Mouse (Mus musculus): ENCODE data around the gene Tbx5. TPM values are rescaled to one million over a fixed set of nuclear protein-coding genes. Genes with fewer than 3 reads are reported as not detected.

Gene Tbx5
- polyA plus RNA-seq, 1 experiment from 2014 or later = 0.74 TPM

DNA sequence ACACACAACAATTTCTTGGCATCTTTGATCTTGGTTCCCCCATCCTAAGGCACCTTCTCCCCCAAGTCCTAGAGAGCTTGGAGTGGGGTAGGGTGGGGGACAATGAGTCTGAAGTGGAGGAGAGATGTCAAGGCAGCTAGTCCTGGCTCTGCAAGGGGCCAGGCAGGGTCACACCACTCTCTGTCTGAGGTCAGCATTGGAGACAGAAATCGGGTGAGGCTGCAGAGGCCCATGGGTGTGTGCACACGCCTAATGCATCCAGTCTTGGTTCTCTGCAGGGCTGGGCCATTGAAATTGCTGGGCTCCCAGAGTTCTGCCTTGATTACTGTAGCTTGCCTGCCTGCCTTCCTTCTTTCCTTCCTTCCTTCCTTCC is 1.5 kb downstream of the Tbx5 start:
- H3K9ac ChIP-seq (replicated peaks; ENCODE audit: low read length) = no peak overlapping the region
- WGBS = 0% methylated on average over 2 of the region's 2 CpGs
- no peaks in the 10 kb centered on the region for H3K9me3 ChIP-seq (ENCODE audit: low read length)
- H3K4me2 ChIP-seq (replicated peaks; ENCODE audit: low read depth, low read length) = no peak overlapping the region
- H3K4me3 ChIP-seq (ENCODE audit: low read length) = no peak overlapping the region
- H3K36me3 ChIP-seq (ENCODE audit: insufficient read depth, low read length) = no peaks in the 10 kb centered on the region
- H3K4me1 ChIP-seq (ENCODE audit: insufficient read depth, low read length) = peaks cover 5% of the 10 kb centered on the region; the same call in 1 of the 2 replicates
- peaks cover 99% of the 10 kb centered on the region for H3K27me3 ChIP-seq (ENCODE audit: insufficient read depth, low read length)
- no peak for ATAC-seq (ENCODE audit: low FRiP score, low TSS enrichment)
- H3K27ac ChIP-seq (ENCODE audit: low read length) = no peak overlapping the region

DNA sequence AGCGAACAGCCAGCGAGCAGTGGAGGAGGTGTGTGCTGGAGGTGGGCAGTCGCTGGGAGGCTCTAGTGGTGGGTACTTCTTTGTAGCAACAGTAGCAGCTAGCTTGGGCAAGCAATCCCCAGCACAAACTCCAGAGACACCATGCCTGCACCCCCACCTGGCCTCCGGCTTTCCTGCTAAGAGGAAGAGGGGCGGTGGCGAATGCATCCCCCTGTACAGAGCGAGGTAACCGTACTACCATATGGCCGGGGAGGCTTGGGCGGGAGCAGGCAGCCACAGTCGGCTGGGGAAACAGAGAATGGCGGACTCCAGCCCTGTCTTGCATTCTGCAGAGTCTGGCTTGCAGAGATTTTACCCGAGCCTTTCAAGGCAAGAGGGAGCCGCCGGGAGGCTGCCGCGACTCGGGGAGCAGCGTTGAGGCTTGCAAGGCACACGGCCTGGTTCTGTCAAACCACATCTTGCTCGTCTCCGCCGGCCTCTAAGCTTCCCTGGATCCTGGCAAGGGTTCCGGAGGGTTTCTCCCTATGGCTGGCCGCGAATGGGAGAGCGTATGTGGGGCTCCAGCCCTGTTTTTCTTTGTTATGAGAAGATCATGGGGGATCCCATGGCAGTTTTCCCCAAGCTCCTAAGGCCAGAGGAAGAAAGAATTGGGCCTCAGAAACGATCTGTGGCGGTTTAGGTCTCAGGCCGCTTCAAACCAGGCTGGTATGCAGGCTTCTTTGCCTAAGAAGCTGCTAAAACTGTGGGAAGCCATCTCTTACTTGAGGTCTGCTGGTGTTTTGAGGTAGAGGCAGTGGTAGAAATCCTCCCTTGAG is 2.8 kb downstream of the Tbx5 start:
- Histone ChIP-seq H3K4me1 (ENCODE audit: insufficient read depth, low read length) (peaks cover 5% of the 10 kb centered on the region), H3K9ac (replicated peaks; ENCODE audit: low read length) (no peak overlapping the region), H3K27ac (ENCODE audit: low read length) (no peak overlapping the region), H3K4me2 (replicated peaks; ENCODE audit: low read depth, low read length) (no peak overlapping the region), H3K36me3 (ENCODE audit: insufficient read depth, low read length) (no peaks in the 10 kb centered on the region), H3K27me3 (ENCODE audit: insufficient read depth, low read length) (peaks cover 99% of the 10 kb centered on the region), H3K9me3 (ENCODE audit: low read length) (no peaks in the 10 kb centered on the region), H3K4me3 (ENCODE audit: low read length) (0 out of 2 replicates have a peak overlapping the region, but pooled peaks have one; percentile 3)
- under 1% methylated on average over 30 of the region's 30 CpGs for WGBS
- ATAC-seq (ENCODE audit: low FRiP score, low TSS enrichment) = no peak

DNA sequence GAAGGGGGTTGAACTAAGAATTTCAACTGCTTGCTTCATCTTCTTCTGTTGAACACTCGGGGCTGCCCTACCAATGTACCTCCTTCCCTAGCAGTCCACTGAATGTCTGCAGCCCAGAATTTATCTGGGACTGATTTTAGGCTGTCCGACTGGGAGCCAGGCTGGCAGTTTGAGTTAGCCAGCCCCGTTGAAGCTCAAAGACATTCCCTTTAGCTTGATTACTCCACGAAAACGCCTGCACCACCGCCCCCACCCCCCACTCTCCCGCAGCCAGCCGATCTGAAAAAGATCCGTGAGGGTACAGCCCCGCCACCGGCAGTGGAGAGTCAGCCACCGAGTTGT is 3.4 kb downstream of the Tbx5 start:
- Histone ChIP-seq H3K9ac (replicated peaks; ENCODE audit: low read length) (no peak overlapping the region), H3K27ac (ENCODE audit: low read length) (no peak overlapping the region), H3K36me3 (ENCODE audit: insufficient read depth, low read length) (no peaks in the 10 kb centered on the region), H3K4me3 (ENCODE audit: low read length) (no peak overlapping the region), H3K9me3 (ENCODE audit: low read length) (no peaks in the 10 kb centered on the region), H3K4me1 (ENCODE audit: insufficient read depth, low read length) (peaks cover 5% of the 10 kb centered on the region), H3K27me3 (ENCODE audit: insufficient read depth, low read length) (peaks cover 99% of the 10 kb centered on the region), H3K4me2 (replicated peaks; ENCODE audit: low read depth, low read length) (no peak overlapping the region)
- no peak for ATAC-seq (ENCODE audit: low FRiP score, low TSS enrichment)
- WGBS = under 1% methylated on average over 12 of the region's 12 CpGs

DNA sequence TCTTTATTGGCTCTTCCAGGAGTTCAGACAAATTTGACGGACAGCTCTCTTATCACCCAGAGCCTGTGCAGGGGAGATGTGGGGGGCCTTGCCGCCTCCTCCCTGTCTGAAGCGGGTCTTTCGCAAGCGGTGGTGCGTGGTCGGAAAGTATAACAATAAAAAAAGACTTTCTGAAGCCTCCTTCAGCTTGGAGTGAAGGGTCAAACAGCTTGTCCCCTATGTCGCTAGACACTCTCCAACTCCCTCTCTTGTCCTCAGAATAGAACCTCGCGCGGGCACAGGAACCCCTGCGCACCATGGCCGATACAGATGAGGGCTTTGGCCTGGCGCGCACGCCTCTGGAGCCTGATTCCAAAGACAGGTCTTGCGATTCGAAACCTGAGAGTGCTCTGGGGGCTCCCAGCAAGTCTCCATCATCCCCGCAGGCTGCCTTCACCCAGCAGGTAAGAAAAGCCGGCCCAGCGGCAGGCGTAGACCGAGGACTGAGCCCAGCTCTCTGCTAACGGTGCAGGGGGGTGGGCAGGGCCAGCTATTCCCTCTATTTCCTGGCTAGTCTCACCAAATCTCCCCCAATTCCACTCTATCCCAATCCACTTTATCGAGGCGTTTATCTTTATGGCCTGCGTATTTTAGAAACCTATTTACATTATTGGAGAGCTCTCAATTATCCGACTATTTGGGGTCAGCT is 4.3 kb downstream of the Tbx5 start:
- Histone ChIP-seq H3K9me3 (ENCODE audit: low read length) (no peaks in the 10 kb centered on the region), H3K4me1 (ENCODE audit: insufficient read depth, low read length) (no peaks in the 10 kb centered on the region; the same call in 1 of the 2 replicates), H3K4me3 (ENCODE audit: low read length) (no peak overlapping the region; the same call in 1 of the 2 replicates), H3K36me3 (ENCODE audit: insufficient read depth, low read length) (no peaks in the 10 kb centered on the region), H3K27ac (ENCODE audit: low read length) (no peak overlapping the region), H3K9ac (replicated peaks; ENCODE audit: low read length) (no peak overlapping the region), H3K27me3 (ENCODE audit: insufficient read depth, low read length) (peaks cover 98% of the 10 kb centered on the region), H3K4me2 (replicated peaks; ENCODE audit: low read depth, low read length) (no peak overlapping the region)
- 2% methylated on average over 28 of the region's 28 CpGs for WGBS
- ATAC-seq (ENCODE audit: low FRiP score, low TSS enrichment) = no peak

DNA sequence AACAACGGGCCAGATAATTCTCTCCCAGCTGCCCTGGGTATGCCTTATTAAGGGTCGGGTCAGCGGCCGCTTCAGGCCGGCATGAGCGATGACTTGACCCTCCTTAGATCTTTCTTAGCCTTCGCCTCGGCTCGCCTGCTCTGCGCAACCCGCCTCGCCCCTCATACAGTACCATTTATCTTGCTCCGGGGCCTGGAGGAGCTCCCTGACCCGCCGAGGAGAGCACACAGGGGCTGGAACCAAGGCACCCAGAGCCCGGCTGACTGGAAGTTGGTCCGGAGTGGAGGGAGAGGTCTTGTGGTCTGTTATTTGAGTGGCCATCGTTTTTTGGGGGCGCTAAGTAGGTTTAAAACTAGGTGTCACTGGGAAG is 4.8 kb downstream of the Tbx5 start:
- H3K4me1 ChIP-seq (ENCODE audit: insufficient read depth, low read length) = no peaks in the 10 kb centered on the region; the same call in 1 of the 2 replicates
- H3K36me3 ChIP-seq (ENCODE audit: insufficient read depth, low read length) = no peaks in the 10 kb centered on the region
- H3K9ac ChIP-seq (replicated peaks; ENCODE audit: low read length) = no peak overlapping the region
- H3K27ac ChIP-seq (ENCODE audit: low read length) = no peak overlapping the region
- 1% methylated on average over 19 of the region's 19 CpGs for WGBS
- H3K4me3 ChIP-seq (ENCODE audit: low read length) = no peak overlapping the region; the same call in 1 of the 2 replicates
- H3K27me3 ChIP-seq (ENCODE audit: insufficient read depth, low read length) = peaks cover 98% of the 10 kb centered on the region
- no peak overlapping the region for H3K4me2 ChIP-seq (replicated peaks; ENCODE audit: low read depth, low read length)
- H3K9me3 ChIP-seq (ENCODE audit: low read length) = no peaks in the 10 kb centered on the region
- no peak for ATAC-seq (ENCODE audit: low FRiP score, low TSS enrichment)

DNA sequence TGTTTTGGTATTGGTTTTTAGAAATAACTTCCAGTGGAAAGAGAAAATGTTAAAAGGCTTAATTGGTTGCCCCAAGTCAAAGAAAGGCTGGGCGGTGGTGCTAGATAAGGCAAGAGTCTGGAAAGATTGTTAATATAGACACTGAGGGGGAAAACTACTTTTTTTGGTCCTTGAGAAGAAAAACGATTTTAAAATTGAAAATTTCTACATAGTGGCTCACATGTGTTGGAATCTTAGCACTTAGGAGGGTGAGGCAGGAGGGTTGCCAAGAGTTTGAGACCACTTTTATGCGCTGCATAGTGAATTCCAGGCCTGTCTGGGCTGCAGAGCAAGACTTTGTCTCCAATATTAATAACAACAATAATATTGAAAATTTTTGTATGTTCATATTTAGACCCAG is 5.4 kb downstream of the Tbx5 start:
- Histone ChIP-seq H3K4me2 (replicated peaks; ENCODE audit: low read depth, low read length) (no peak overlapping the region), H3K9me3 (ENCODE audit: low read length) (no peaks in the 10 kb centered on the region), H3K9ac (replicated peaks; ENCODE audit: low read length) (no peak overlapping the region), H3K27me3 (ENCODE audit: insufficient read depth, low read length) (peaks cover 98% of the 10 kb centered on the region), H3K4me3 (ENCODE audit: low read length) (no peak overlapping the region), H3K4me1 (ENCODE audit: insufficient read depth, low read length) (no peaks in the 10 kb centered on the region; the same call in 1 of the 2 replicates), H3K27ac (ENCODE audit: low read length) (no peak overlapping the region), H3K36me3 (ENCODE audit: insufficient read depth, low read length) (no peaks in the 10 kb centered on the region)
- no peak for ATAC-seq (ENCODE audit: low FRiP score, low TSS enrichment)
- WGBS = 9% methylated on average over 3 of the region's 3 CpGs

DNA sequence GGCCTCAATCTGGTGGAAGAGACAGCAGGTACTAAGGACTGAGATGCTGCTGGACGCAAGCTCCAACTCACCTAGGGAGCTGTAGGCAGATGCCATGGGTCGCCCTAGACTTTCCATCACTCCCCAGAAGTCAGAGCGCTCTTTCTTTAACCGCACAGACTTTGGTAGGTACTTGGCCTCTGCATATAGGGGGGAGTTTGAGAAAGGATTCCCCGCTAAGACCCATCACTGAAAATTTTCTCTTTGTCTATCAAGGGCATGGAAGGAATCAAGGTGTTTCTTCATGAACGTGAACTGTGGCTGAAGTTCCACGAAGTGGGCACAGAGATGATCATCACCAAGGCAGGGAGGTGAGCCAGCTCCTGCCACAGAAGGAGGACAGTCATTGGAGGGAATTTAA is 6.0 kb downstream of the Tbx5 start:
- H3K4me3 ChIP-seq (ENCODE audit: low read length) = no peak overlapping the region
- peaks cover 98% of the 10 kb centered on the region for H3K27me3 ChIP-seq (ENCODE audit: insufficient read depth, low read length)
- no peak overlapping the region for H3K9ac ChIP-seq (replicated peaks; ENCODE audit: low read length)
- no peaks in the 10 kb centered on the region for H3K36me3 ChIP-seq (ENCODE audit: insufficient read depth, low read length)
- H3K4me2 ChIP-seq (replicated peaks; ENCODE audit: low read depth, low read length) = no peak overlapping the region
- H3K27ac ChIP-seq (ENCODE audit: low read length) = no peak overlapping the region
- WGBS = 3% methylated on average over 7 of the region's 7 CpGs
- H3K4me1 ChIP-seq (ENCODE audit: insufficient read depth, low read length) = no peaks in the 10 kb centered on the region; the same call in 1 of the 2 replicates
- no peaks in the 10 kb centered on the region for H3K9me3 ChIP-seq (ENCODE audit: low read length)
- no peak for ATAC-seq (ENCODE audit: low FRiP score, low TSS enrichment)

DNA sequence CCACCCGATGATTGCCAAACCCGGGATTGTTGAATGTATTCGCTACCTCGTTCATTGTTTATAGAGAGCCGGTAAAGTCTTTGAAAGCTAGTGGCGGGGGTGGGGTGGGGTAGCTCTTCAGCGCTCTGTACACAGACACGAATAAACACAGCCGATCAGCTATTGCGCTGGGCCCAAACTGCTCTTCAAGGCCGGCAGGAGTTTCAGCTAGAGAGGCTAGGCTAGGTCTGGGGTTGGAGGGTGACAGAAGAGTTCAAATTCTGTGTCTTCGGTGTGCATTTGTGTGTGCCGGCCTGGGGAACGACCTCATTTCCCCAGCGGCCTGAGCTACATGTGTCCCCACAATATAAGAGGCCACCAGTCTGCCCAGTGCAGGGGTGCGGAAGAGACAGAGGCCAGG is 6.7 kb downstream of the Tbx5 start:
- peaks cover 98% of the 10 kb centered on the region for H3K27me3 ChIP-seq (ENCODE audit: insufficient read depth, low read length)
- no peak overlapping the region for H3K4me3 ChIP-seq (ENCODE audit: low read length)
- 2% methylated on average over 16 of the region's 16 CpGs for WGBS
- H3K9ac ChIP-seq (replicated peaks; ENCODE audit: low read length) = no peak overlapping the region
- no peak overlapping the region for H3K27ac ChIP-seq (ENCODE audit: low read length)
- H3K4me2 ChIP-seq (replicated peaks; ENCODE audit: low read depth, low read length) = no peak overlapping the region
- H3K9me3 ChIP-seq (ENCODE audit: low read length) = no peaks in the 10 kb centered on the region
- H3K4me1 ChIP-seq (ENCODE audit: insufficient read depth, low read length) = no peaks in the 10 kb centered on the region; the same call in 1 of the 2 replicates
- no peaks in the 10 kb centered on the region for H3K36me3 ChIP-seq (ENCODE audit: insufficient read depth, low read length)
- ATAC-seq (ENCODE audit: low FRiP score, low TSS enrichment) = no peak

DNA sequence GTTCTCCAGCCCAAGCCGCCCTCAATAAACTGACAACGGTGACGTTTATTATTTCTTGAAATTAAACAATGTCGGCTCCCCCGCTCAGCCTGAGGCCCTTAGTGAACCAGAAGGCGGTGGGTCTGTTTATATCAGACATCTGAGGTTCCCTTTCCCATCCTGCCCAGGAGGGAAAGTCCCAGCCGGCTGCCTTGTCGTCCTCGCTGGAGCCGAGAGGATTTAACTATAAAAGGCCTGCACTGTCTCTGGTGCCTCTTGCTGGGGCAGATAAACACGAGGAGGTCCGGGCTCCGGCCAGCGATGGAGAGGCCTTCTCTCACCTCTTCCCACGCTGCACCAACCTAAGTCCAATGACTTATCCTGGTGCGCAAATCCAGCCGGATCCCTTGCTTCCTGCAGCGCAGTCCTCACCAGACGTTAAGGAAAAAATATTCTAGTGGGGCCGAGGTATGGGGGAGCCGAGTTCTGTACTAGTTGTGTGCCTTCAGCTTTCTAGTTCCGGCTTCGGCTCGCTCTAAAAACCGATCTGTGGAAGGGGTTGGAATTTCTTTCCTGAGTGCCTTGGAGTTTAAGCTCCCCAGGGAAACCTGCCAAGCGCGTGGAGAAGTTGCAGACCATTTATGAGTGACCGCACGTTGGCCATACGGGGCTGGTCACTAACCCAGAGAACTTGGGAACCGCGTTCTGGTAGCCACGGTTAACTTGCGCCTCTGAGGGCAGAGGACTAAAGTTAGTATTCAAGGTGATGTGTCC is 7.3 kb downstream of the Tbx5 start:
- H3K36me3 ChIP-seq (ENCODE audit: insufficient read depth, low read length) = no peaks in the 10 kb centered on the region
- no peak overlapping the region for H3K9ac ChIP-seq (replicated peaks; ENCODE audit: low read length)
- ATAC-seq (ENCODE audit: low FRiP score, low TSS enrichment) = no peak
- no peak overlapping the region for H3K4me3 ChIP-seq (ENCODE audit: low read length)
- 1% methylated on average over 34 of the region's 34 CpGs for WGBS
- no peaks in the 10 kb centered on the region for H3K9me3 ChIP-seq (ENCODE audit: low read length)
- no peak overlapping the region for H3K4me2 ChIP-seq (replicated peaks; ENCODE audit: low read depth, low read length)
- peaks cover 1% of the 10 kb centered on the region for H3K4me1 ChIP-seq (ENCODE audit: insufficient read depth, low read length)
- H3K27ac ChIP-seq (ENCODE audit: low read length) = no peak overlapping the region
- H3K27me3 ChIP-seq (ENCODE audit: insufficient read depth, low read length) = peaks cover 98% of the 10 kb centered on the region
